Mouse (Mus musculus) embryonic facial prominence, embryonic 10.5 days (tissue): Measurements from ENCODE around the gene Riok1. TPM values are rescaled to one million over a fixed set of nuclear protein-coding genes. Genes with fewer than 3 reads are reported as not detected.

Source experiments
- DNase-seq: peaks from one replicate; pipeline ENCODE4 v3.0.0-alpha.2; 2017; ENCODE audit warnings: low spot score
- H3K27ac ChIP-seq: fragments of 300-500 bp; sonication (generic); replicated peaks from 2 replicates; pipeline ENCODE4 v1.5.1; 2016; ENCODE audit warnings: mild to moderate bottlenecking
- H3K27me3 ChIP-seq: fragments of 300-500 bp; sonication (generic); replicated peaks from 2 replicates; pipeline ENCODE4 v1.6.1; 2016; ENCODE audit warnings: low read depth, mild to moderate bottlenecking; ENCODE audit not compliant: poor library complexity, severe bottlenecking
- H3K36me3 ChIP-seq: fragments of 300-500 bp; sonication (generic); replicated peaks from 2 replicates; pipeline ENCODE4 v1.6.1; 2016; ENCODE audit warnings: mild to moderate bottlenecking, moderate library complexity
- H3K4me1 ChIP-seq: fragments of 300-500 bp; sonication (generic); 2 replicates; pipeline ENCODE4 v1.6.1; 2016
- H3K4me3 ChIP-seq: fragments of 300-500 bp; sonication (generic); 2 replicates; pipeline ENCODE4 v1.5.1; 2016; ENCODE audit warnings: mild to moderate bottlenecking, moderate library complexity
- H3K9me3 ChIP-seq: fragments of 300-500 bp; sonication (generic); 2 replicates; pipeline ENCODE4 v1.6.1; 2016; ENCODE audit warnings: mild to moderate bottlenecking
- WGBS: fragments of 180-500 bp; shearing (Covaris S2); methylation state at CpG from one replicate; pipeline ENCODE4 v1.1.7; 2016; 5-methylcytosine and 5-hydroxymethylcytosine counted together
- polyA plus RNA-seq: library from polyadenylated mRNA; unstranded; fragments of >200 nt; fragmentation: Nextera tagmentation; extraction: Ambion mirVana; gene quantifications from 2 replicates; pipeline ENCODE4 v1.2.1, GENCODE M21; 2016

Riok1 gene
- polyA plus RNA-seq = 58.4 and 61.8 TPM in 2 replicates

- 12% methylated on average over 37 of the region's 37 CpGs for WGBS
- Histone ChIP-seq H3K4me1 (peaks cover 19% of the 10 kb centered on the region), H3K27ac (peak within 1 kb of the TSS; percentile 87), H3K9me3 (no peaks in the 10 kb centered on the region), H3K27me3 (no peaks in the 10 kb centered on the region), H3K4me3 (peak within 1 kb of the TSS; percentile 95), H3K36me3 (peaks cover 28% of the 10 kb centered on the region)
- DNase-seq = peak; percentile 11
These were observed at the start of gene Riok1 for GRCm38 (mm10) chr13:38036343-38037043. Gene Riok1 (plus strand): TSS chr13:38036995.

GRCm38 (mm10) chr13:37989701-37990100 lies 47.1 kb upstream of the Riok1 start:
- H3K36me3 ChIP-seq = peaks cover 72% of the 10 kb centered on the region

GRCm38 (mm10) chr13:37992638-37993371 lies 44.0 kb upstream of the Riok1 start:
- 19% methylated on average over 10 of the region's 10 CpGs for WGBS
- Histone ChIP-seq H3K4me1 (peaks cover 14% of the 10 kb centered on the region), H3K27ac (peak overlapping the region; percentile 94), H3K27me3 (no peaks in the 10 kb centered on the region), H3K36me3 (peaks cover 41% of the 10 kb centered on the region), H3K9me3 (no peaks in the 10 kb centered on the region), H3K4me3 (peak overlapping the region; percentile 77)
- peak; percentile 20 for DNase-seq

More at GRCm38 (mm10) chr13:37989701-37990100, 47.1 kb upstream of the Riok1 start:
- Histone ChIP-seq H3K9me3 (no peaks in the 10 kb centered on the region), H3K27ac (no peak overlapping the region), H3K4me1 (peaks cover 13% of the 10 kb centered on the region), H3K4me3 (no peak overlapping the region), H3K27me3 (no peaks in the 10 kb centered on the region)
- 93% methylated on average over 8 of the region's 8 CpGs for WGBS
- DNase-seq = no peak

GRCm38 (mm10) chr13:37993376-37993703 lies 43.5 kb upstream of the Riok1 start:
- Histone ChIP-seq H3K27me3 (no peaks in the 10 kb centered on the region), H3K36me3 (peaks cover 35% of the 10 kb centered on the region), H3K9me3 (no peaks in the 10 kb centered on the region), H3K4me1 (peaks cover 14% of the 10 kb centered on the region), H3K4me3 (peak overlapping the region; percentile 77), H3K27ac (peak overlapping the region; percentile 94)
- WGBS = under 1% methylated on average over 17 of the region's 17 CpGs
- no peak for DNase-seq

GRCm38 (mm10) chr13:37993704-37994404 lies 42.9 kb upstream of the Riok1 start, which contains the start of gene Ssr1:
Gene Ssr1 (minus strand): TSS chr13:37994217.
- peak; percentile 98 for DNase-seq
- Histone ChIP-seq H3K4me3 (peak within 1 kb of the TSS; percentile 77), H3K36me3 (peaks cover 30% of the 10 kb centered on the region), H3K27ac (peak within 1 kb of the TSS; percentile 94), H3K9me3 (no peaks in the 10 kb centered on the region), H3K4me1 (peaks cover 14% of the 10 kb centered on the region), H3K27me3 (no peaks in the 10 kb centered on the region)
- WGBS = under 1% methylated on average over 89 of the region's 89 CpGs

- no peak for DNase-seq
- H3K27ac ChIP-seq = peak overlapping the region; percentile 94
- no peaks in the 10 kb centered on the region for H3K27me3 ChIP-seq
- H3K4me3 ChIP-seq = peak overlapping the region; percentile 77
- peaks cover 25% of the 10 kb centered on the region for H3K36me3 ChIP-seq
- 23% methylated on average over 7 of the region's 7 CpGs for WGBS
- no peaks in the 10 kb centered on the region for H3K9me3 ChIP-seq
- peaks cover 14% of the 10 kb centered on the region for H3K4me1 ChIP-seq
These were observed 42.4 kb upstream of the Riok1 start for GRCm38 (mm10) chr13:37994405-37994749.

GRCm38 (mm10) chr13:37999713-38000112 lies 37.1 kb upstream of the Riok1 start:
- DNase-seq = no peak
- no peaks in the 10 kb centered on the region for H3K9me3 ChIP-seq
- no peaks in the 10 kb centered on the region for H3K36me3 ChIP-seq
- 0 out of 2 replicates have a peak, but pooled peaks cover under 1% of the 10 kb centered on the region for H3K4me1 ChIP-seq
- H3K27me3 ChIP-seq = no peaks in the 10 kb centered on the region
- 79% methylated on average over 3 of the region's 3 CpGs for WGBS
- no peak overlapping the region for H3K4me3 ChIP-seq
- no peak overlapping the region for H3K27ac ChIP-seq

- Histone ChIP-seq H3K36me3 (no peaks in the 10 kb centered on the region), H3K4me3 (no peak overlapping the region), H3K4me1 (no peaks in the 10 kb centered on the region), H3K27ac (no peak overlapping the region), H3K27me3 (no peaks in the 10 kb centered on the region), H3K9me3 (no peaks in the 10 kb centered on the region)
- no peak for DNase-seq
- 39% methylated on average over 1 of the region's 1 CpGs for WGBS
These were observed 34.3 kb upstream of the Riok1 start for GRCm38 (mm10) chr13:38002461-38002860.

GRCm38 (mm10) chr13:38007972-38008371 lies 28.8 kb upstream of the Riok1 start:
- WGBS = 88% methylated on average over 2 of the region's 2 CpGs
- no peaks in the 10 kb centered on the region for H3K4me1 ChIP-seq
- H3K36me3 ChIP-seq = no peaks in the 10 kb centered on the region
- H3K27ac ChIP-seq = no peak overlapping the region
- H3K4me3 ChIP-seq = no peak overlapping the region
- DNase-seq = no peak
- H3K9me3 ChIP-seq = no peaks in the 10 kb centered on the region
- no peaks in the 10 kb centered on the region for H3K27me3 ChIP-seq

GRCm38 (mm10) chr13:38009721-38010408 lies 26.9 kb upstream of the Riok1 start:
- Histone ChIP-seq H3K27me3 (no peaks in the 10 kb centered on the region), H3K9me3 (no peaks in the 10 kb centered on the region), H3K4me3 (no peak overlapping the region), H3K36me3 (no peaks in the 10 kb centered on the region), H3K4me1 (no peaks in the 10 kb centered on the region), H3K27ac (no peak overlapping the region)
- 87% methylated on average over 5 of the region's 5 CpGs for WGBS
- DNase-seq = no peak

GRCm38 (mm10) chr13:38010444-38010910 lies 26.3 kb upstream of the Riok1 start:
- Histone ChIP-seq H3K36me3 (no peaks in the 10 kb centered on the region), H3K4me1 (no peaks in the 10 kb centered on the region), H3K9me3 (no peaks in the 10 kb centered on the region), H3K27ac (no peak overlapping the region), H3K4me3 (no peak overlapping the region), H3K27me3 (no peaks in the 10 kb centered on the region)
- no peak for DNase-seq
- WGBS = 79% methylated on average over 5 of the region's 5 CpGs

GRCm38 (mm10) chr13:38012436-38012835 lies 24.4 kb upstream of the Riok1 start:
- no peaks in the 10 kb centered on the region for H3K36me3 ChIP-seq
- no peaks in the 10 kb centered on the region for H3K9me3 ChIP-seq
- no peak overlapping the region for H3K4me3 ChIP-seq
- no peak overlapping the region for H3K27ac ChIP-seq
- 86% methylated on average over 5 of the region's 5 CpGs for WGBS
- no peaks in the 10 kb centered on the region for H3K4me1 ChIP-seq
- H3K27me3 ChIP-seq = no peaks in the 10 kb centered on the region
- no peak for DNase-seq
